Comparison of ENCODE assay signal across 10 mouse cellular contexts in the genomic region with DNA sequence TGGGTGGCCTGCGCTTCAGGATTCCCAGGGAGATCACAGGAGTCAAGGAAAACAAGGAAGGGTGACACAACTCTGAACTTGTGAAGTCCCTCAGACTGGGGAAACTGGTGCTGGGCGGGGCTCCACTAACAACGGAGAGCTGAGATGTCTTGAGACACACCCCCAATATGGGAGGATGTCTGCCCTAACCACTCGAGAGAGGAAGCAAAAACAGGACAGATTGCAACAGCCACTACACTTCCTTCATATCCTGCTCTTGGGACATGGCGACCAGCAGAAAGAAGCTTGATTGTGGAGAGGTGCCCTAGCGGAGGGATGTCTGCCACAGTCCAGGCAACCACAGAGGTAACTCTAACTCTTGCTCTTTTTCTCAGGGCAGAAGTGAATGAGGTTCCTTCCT. TPM values are rescaled to one million over a fixed set of nuclear protein-coding genes. Genes with fewer than 3 reads are reported as not detected.
A peak's percentile ranks its signal among the peaks of the same experiment; 100 is the strongest.
DNase-seq lines count a peak whose midpoint lies in the region; ATAC-seq and TF ChIP-seq lines count a peak whose summit lies in the region.
"Had no signal": no experiment of that assay in that cellular context is flagged by ENCODE, and none has a peak within 500 bp of the region (broad histone marks: within the 10 kb centered on the region; RNA-seq: fewer than 3 reads in every experiment).

A gene (plus strand): TSS at position 161 of the 400 bp plus-strand sequence.

- no peak for ATAC-seq in heart, embryonic 16.5 days (replicated peaks; ENCODE audit: extremely low read depth, insufficient read depth, low FRiP score)
- ATAC-seq in erythroblast, adult 5-6 weeks (replicated peaks; ENCODE audit: low FRiP score, poor library complexity, severe bottlenecking), result no peak
- ATAC-seq in midbrain, embryonic 13.5 days, result no peak
- ATAC-seq: intestine, postnatal 0 days had no signal

- H3K9ac ChIP-seq in heart, embryonic 16.5 days (ENCODE audit: low read length), result 0 out of 2 replicates have a peak within 1 kb of the TSS, but pooled peaks have one; percentile 41
- no peak within 1 kb of the TSS for H3K9ac ChIP-seq in midbrain, embryonic 13.5 days (replicated peaks)
- H3K9ac ChIP-seq: neural tube, embryonic 13.5 days had no signal

- no peak for TF ChIP-seq POLR2A in spleen, adult 2 months (IDR thresholded peaks at IDR 0.05; ENCODE audit: low read depth, low read length)

- peak within 1 kb of the TSS; percentile 37 for H3K4me3 ChIP-seq in spleen, adult 2 months (ENCODE audit: extremely low read depth, insufficient read depth, insufficient read length)
- H3K4me3 ChIP-seq in heart, embryonic 16.5 days (ENCODE audit: low read length), result no peak within 1 kb of the TSS
- no peak within 1 kb of the TSS for H3K4me3 ChIP-seq in midbrain, embryonic 13.5 days (replicated peaks)
- H3K4me3 ChIP-seq: neural tube, embryonic 13.5 days had no signal

- 20% methylated on average over 6 of the region's 6 CpGs for whole genome bisulfite sequencing in spleen, adult 2 months
- 56% methylated on average over 6 of the region's 6 CpGs for WGBS in heart, embryonic 16.5 days
- 79% methylated on average over 6 of the region's 6 CpGs for WGBS in midbrain, embryonic 13.5 days

- peaks cover 7% of the 10 kb centered on the region; the same call in 1 of the 2 replicates for H3K4me1 ChIP-seq in spleen, adult 2 months (ENCODE audit: control insufficient read depth, insufficient read depth, insufficient read length)
- H3K4me1 ChIP-seq in heart, embryonic 16.5 days (ENCODE audit: control insufficient read depth, insufficient read depth, low read length), result peaks cover 17% of the 10 kb centered on the region
- H3K4me1 ChIP-seq in midbrain, embryonic 13.5 days (replicated peaks), result no peaks in the 10 kb centered on the region
- H3K4me1 ChIP-seq: neural tube, embryonic 13.5 days had no signal

- peak in 1 of 2 experiments; percentile 28 for DNase-seq in spleen, adult 2 months (ENCODE audit: low read depth in 1 of 2, low spot score in 2 of 2)
- no peak for DNase-seq in spleen, postnatal 14 days (ENCODE audit: low spot score in 2 of 2)
- peak; percentile 35 for DNase-seq in lung, postnatal 14 days
- peak; percentile 32 for DNase-seq in thymus, postnatal 25 days
- no peak for DNase-seq in left cerebral cortex, postnatal 36 days (ENCODE audit: low spot score in 2 of 2)

- no peak for TF ChIP-seq CTCF in spleen, adult 2 months (IDR thresholded peaks at IDR 0.05; ENCODE audit: extremely low read depth, insufficient read depth, insufficient read length, insufficient replicate concordance)

- no peaks in the 10 kb centered on the region for H3K36me3 ChIP-seq in spleen, adult 2 months (ENCODE audit: control insufficient read depth, insufficient read depth, low read length)
- H3K36me3 ChIP-seq in heart, embryonic 16.5 days (ENCODE audit: control insufficient read depth, insufficient read depth), result no peaks in the 10 kb centered on the region
- no peaks in the 10 kb centered on the region for H3K36me3 ChIP-seq in midbrain, embryonic 13.5 days
- H3K36me3 ChIP-seq: neural tube, embryonic 13.5 days had no signal

- intact Hi-C loops in left cerebral cortex, postnatal 36 days (cut with DNase I), result no loop called here

- H3K27me3 ChIP-seq in spleen, adult 2 months (ENCODE audit: control insufficient read depth, insufficient read depth, low read length), result no peaks in the 10 kb centered on the region
- H3K27me3 ChIP-seq in heart, embryonic 16.5 days (ENCODE audit: control insufficient read depth, insufficient read depth, low read length), result no peaks in the 10 kb centered on the region
- H3K27me3 ChIP-seq in midbrain, embryonic 13.5 days, result no peaks in the 10 kb centered on the region
- H3K27me3 ChIP-seq: neural tube, embryonic 13.5 days had no signal

- H3K9me3 ChIP-seq in heart, embryonic 16.5 days (replicated peaks; ENCODE audit: control insufficient read depth, low read length), result no peaks in the 10 kb centered on the region
- H3K9me3 ChIP-seq in midbrain, embryonic 13.5 days, result no peaks in the 10 kb centered on the region
- H3K9me3 ChIP-seq: neural tube, embryonic 13.5 days had no signal

- H3K27ac ChIP-seq in spleen, adult 2 months (ENCODE audit: insufficient read depth, low read length), result no peak within 1 kb of the TSS
- peak within 1 kb of the TSS; percentile 33; the same call in 1 of the 2 replicates for H3K27ac ChIP-seq in heart, embryonic 16.5 days (ENCODE audit: low read length)
- H3K27ac ChIP-seq in midbrain, embryonic 13.5 days, result no peak within 1 kb of the TSS
- H3K27ac ChIP-seq: neural tube, embryonic 13.5 days had no signal

- H3K4me2 ChIP-seq in heart, embryonic 16.5 days (ENCODE audit: low read depth, low read length), result peak within 1 kb of the TSS; percentile 19; the same call in 1 of the 2 replicates
- H3K4me2 ChIP-seq in midbrain, embryonic 13.5 days (replicated peaks), result no peak within 1 kb of the TSS
- H3K4me2 ChIP-seq: neural tube, embryonic 13.5 days had no signal

RNA-seq across cellular contexts. Expression of the gene that starts here (rescaled TPM):
- polyA plus RNA-seq in spleen, adult 2 months (2012; rRNA removed), result 3.0 and 3.8 TPM in 2 replicates
- 0.61 and 1.3 TPM in 2 replicates for polyA plus RNA-seq in heart, embryonic 16.5 days (2015; fragmentation: Nextera tagmentation; extraction: Ambion mirVana)
- total RNA-seq in erythroblast, adult 5-6 weeks (2015; ENCODE audit: low replicate concordance), result 5.4 and 7.3 TPM in 2 replicates
- total RNA-seq in erythroblast, adult 5-6 weeks (2017; ENCODE audit: low replicate concordance), result 2.3 and 2.9 TPM in 2 replicates
- polyA plus RNA-seq in midbrain, embryonic 13.5 days (2015; fragmentation: Nextera tagmentation; extraction: Ambion mirVana), result 0.20 and 0.44 TPM in 2 replicates
- under 1 TPM; 0.27 to 0.35 TPM for total RNA-seq in left cerebral cortex, postnatal 36 days (2021)

Comparison
In these comparisons a context has a peak if more than half of its experiments do, and no peak if none do; other contexts are left out.
1. DNase-seq: peak in lung, postnatal 14 days (single experiment) and thymus, postnatal 25 days (single experiment); none in spleen, postnatal 14 days (0 of 2) and left cerebral cortex, postnatal 36 days (0 of 2).